Mouse (Mus musculus) liver, embryonic 14.5 days (tissue): ENCODE measurements around the gene Ap3b1. TPM values are rescaled to one million over a fixed set of nuclear protein-coding genes. Genes with fewer than 3 reads are reported as not detected.

Experiments
- ATAC-seq: fragments of 200-750 bp; cut with Nextera tagmentation; 2 replicates; pipeline ENCODE4 v1.8.0; 2017; ENCODE audit warnings: moderate number of reproducible peaks, mild to moderate bottlenecking, moderate library complexity; ENCODE audit not compliant: insufficient read depth
- DNase-seq, 3 experiments: peaks; one replicate each; pipeline ENCODE4 v3.0.0-alpha.2; 2012 to 2013; ENCODE audit warnings: low read depth in 3 of 3, low spot score in 3 of 3
- H3K27ac ChIP-seq: fragments of 300-500 bp; sonication (generic); 2 replicates; pipeline ENCODE4 v1.5.1; 2014; ENCODE audit warnings: moderate library complexity, mild to moderate bottlenecking, control low read depth, inconsistent platforms
- H3K27me3 ChIP-seq: fragments of 300-500 bp; sonication (generic); 2 replicates; pipeline ENCODE4 v1.6.1; 2014; ENCODE audit warnings: mild to moderate bottlenecking, low read length, moderate library complexity; ENCODE audit not compliant: control insufficient read depth, insufficient read depth
- H3K36me3 ChIP-seq: fragments of 300-500 bp; sonication (generic); replicated peaks from 2 replicates; pipeline ENCODE4 v1.6.1; 2014; ENCODE audit warnings: low read depth; ENCODE audit not compliant: control insufficient read depth, insufficient read depth
- H3K4me1 ChIP-seq, 2 experiments: fragments of 200-500 bp in 1 of 2; fragments of 300-500 bp in 1 of 2; sonication (generic) in 1 of 2; replicated peaks; 2 replicates each; pipeline ENCODE4 v1.6.1; 2012 to 2014; ENCODE audit warnings: antibody characterized with exemption in 1 of 2, inconsistent platforms in 1 of 2, low read length in 1 of 2; ENCODE audit not compliant: control insufficient read depth in 2 of 2, insufficient read depth in 2 of 2
- H3K4me2 ChIP-seq: fragments of 300-500 bp; sonication (generic); 2 replicates; pipeline ENCODE4 v1.6.1; 2014; ENCODE audit warnings: low read depth, mild to moderate bottlenecking, control low read depth, moderate library complexity
- H3K4me3 ChIP-seq, 2 experiments: fragments of 200-500 bp in 1 of 2; fragments of 300-500 bp in 1 of 2; sonication (generic) in 1 of 2; 2 replicates each; pipeline ENCODE4 v1.5.1; 2012 to 2014; ENCODE audit warnings: low read depth in 2 of 2, low read length in 2 of 2, mild to moderate bottlenecking in 2 of 2, control low read depth in 1 of 2, inconsistent platforms in 1 of 2, moderate library complexity in 1 of 2; ENCODE audit not compliant: insufficient read depth in 1 of 2
- H3K9ac ChIP-seq: fragments of 300-500 bp; sonication (generic); replicated peaks from 2 replicates; pipeline ENCODE4 v1.6.1; 2014; ENCODE audit warnings: mild to moderate bottlenecking, control low read depth, moderate library complexity
- H3K9me3 ChIP-seq: fragments of 300-500 bp; sonication (generic); 2 replicates; pipeline ENCODE4 v1.6.1; 2016; ENCODE audit warnings: low read length, mixed read lengths; ENCODE audit not compliant: control insufficient read depth
- CTCF ChIP-seq: IDR thresholded peaks from 2 replicates; pipeline ENCODE4 v1.5.1; 2016; ENCODE audit warnings: antibody characterized with exemption, low read depth, control low read depth
- EP300 ChIP-seq: IDR thresholded peaks from 2 replicates; pipeline ENCODE4 v1.6.1; 2016; ENCODE audit warnings: antibody characterized with exemption, low read depth
- WGBS: fragments of 180-500 bp; shearing (Covaris S2); extraction: QIAGEN DNeasy Blood & Tissue Kit; methylation state at CpG from one replicate; pipeline ENCODE4 v1.1.7; 2014; ENCODE audit not compliant: insufficient replicate concordance; 5-methylcytosine and 5-hydroxymethylcytosine counted together
- polyA plus RNA-seq, 2 experiments: library from polyadenylated mRNA; depleted of rRNA in 1 of 2; stranded (reverse) in 1 of 2; unstranded in 1 of 2; fragments of >200 nt; fragmentation: Nextera tagmentation in 1 of 2; extraction: Ambion mirVana in 1 of 2; gene quantifications; 2 replicates each; pipeline versions ENCODE4 v1.2.1 to v1.2.3; 2012 to 2014

Ap3b1 gene
- polyA plus RNA-seq, 2 experiments, result 16.1 to 16.8 TPM

DNA sequence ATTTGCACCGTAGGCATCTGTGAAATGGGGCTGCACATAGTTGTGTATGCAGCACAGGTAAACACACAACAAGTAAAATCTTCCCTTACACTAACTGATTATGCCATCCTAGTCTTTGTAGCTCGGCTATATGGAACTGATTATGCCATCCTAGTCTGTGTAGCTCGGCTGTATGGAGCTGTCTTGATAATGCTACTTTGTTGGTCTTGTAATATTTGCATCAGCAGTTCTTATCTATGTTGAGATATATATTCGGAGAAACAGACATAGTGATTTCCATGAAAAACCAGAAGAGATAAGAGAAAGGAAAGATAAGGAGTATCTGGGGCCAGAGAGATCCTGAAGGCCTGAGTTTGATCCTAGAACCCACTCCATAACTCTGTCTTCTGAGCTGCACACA, 178.6 kb downstream of the Ap3b1 start:
- H3K36me3 ChIP-seq, result no peaks in the 10 kb centered on the region
- no peak overlapping the region for H3K9ac ChIP-seq
- ATAC-seq (peak; percentile 57; the same call in 1 of the 2 replicates), DNase-seq (no peak)
- no peak overlapping the region for H3K4me3 ChIP-seq
- H3K4me2 ChIP-seq, result no peak overlapping the region
- peaks cover 0 to 5% of the 10 kb centered on the region in 2 experiments; a peak in 3 of 4 replicates for H3K4me1 ChIP-seq
- H3K9me3 ChIP-seq, result no peaks in the 10 kb centered on the region
- H3K27me3 ChIP-seq, result no peaks in the 10 kb centered on the region
- no peak overlapping the region for H3K27ac ChIP-seq
- 27% methylated on average over 4 of the region's 4 CpGs for WGBS
- no peak for TF ChIP-seq EP300
- no peak for TF ChIP-seq CTCF

DNA sequence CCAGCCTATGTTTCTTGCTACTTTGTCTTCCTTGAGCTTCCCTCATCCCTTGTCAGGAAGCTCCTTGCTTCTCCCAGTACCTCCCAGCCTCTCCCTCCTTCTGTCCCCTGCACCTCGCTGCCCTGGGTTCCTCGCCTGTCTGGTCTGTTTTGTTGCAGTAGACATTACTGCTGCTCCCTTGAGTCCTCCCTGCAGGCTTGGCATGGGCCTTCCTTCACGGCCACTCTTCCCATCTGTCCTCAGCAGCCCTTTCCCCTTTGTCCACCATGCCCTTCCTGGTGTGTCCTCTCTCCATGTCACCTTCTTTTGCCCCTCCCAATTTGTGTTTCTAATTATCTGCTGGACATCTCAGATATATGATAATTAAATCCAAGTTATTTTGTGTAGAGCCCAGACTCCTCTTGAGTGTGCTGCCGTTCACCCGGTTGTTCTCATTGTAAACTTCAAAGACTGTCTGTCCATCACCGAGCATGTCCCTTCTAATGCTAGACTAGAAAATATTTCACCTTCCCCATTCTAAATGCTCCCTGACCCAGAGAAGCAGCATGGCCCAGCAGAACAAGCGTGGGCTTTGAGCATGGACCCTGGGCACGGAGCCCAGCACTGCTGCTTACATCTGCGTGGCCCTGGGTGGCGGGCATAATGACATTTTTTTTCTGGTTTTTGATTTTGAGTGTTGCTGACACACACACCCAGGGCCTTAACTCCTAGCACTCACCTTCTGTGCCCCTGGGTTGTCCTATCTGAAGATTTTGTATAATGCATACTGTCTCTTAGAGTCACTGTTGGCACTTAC, 181.3 kb downstream of the Ap3b1 start:
- Histone ChIP-seq H3K9me3 (no peaks in the 10 kb centered on the region), H3K9ac (no peak overlapping the region), H3K4me3 (no peak overlapping the region), H3K4me2 (no peak overlapping the region), H3K4me1 (peaks cover 0 to 5% of the 10 kb centered on the region in 2 experiments; a peak in 3 of 4 replicates), H3K27me3 (no peaks in the 10 kb centered on the region), H3K36me3 (no peaks in the 10 kb centered on the region), H3K27ac (no peak overlapping the region)
- 78% methylated on average over 10 of the region's 10 CpGs for WGBS
- DNase-seq (no peak), ATAC-seq (no peak)
- TF ChIP-seq EP300, result no peak
- TF ChIP-seq CTCF, result no peak

DNA sequence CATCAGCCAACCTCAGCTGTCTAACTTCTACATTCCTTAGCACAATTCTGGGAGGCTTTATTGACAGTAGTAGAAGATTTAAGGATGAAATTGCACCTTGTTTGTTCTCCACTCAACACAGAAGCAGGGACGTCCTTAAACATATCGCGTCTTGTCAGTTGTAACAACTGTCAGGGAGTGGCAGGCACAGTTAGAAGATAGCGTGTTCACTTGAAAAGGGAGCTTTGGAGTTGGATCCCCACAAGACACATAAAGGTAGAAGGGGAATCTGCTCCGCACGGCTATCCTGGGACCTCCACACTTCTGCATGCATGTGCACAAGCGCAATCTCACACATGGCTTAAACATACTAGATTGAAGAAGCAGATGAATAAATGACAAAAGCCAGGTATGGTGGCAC, 183.3 kb downstream of the Ap3b1 start:
- no peak for TF ChIP-seq EP300
- no peak for TF ChIP-seq CTCF
- Histone ChIP-seq H3K4me3 (no peak overlapping the region), H3K27ac (no peak overlapping the region), H3K9ac (no peak overlapping the region), H3K27me3 (no peaks in the 10 kb centered on the region), H3K4me2 (no peak overlapping the region), H3K36me3 (no peaks in the 10 kb centered on the region), H3K9me3 (no peaks in the 10 kb centered on the region), H3K4me1 (peaks cover 0 to 2% of the 10 kb centered on the region in 2 experiments; a peak in 3 of 4 replicates)
- 63% methylated on average over 7 of the region's 7 CpGs for whole genome bisulfite sequencing
- DNase-seq (no peak), ATAC-seq (no peak)

DNA sequence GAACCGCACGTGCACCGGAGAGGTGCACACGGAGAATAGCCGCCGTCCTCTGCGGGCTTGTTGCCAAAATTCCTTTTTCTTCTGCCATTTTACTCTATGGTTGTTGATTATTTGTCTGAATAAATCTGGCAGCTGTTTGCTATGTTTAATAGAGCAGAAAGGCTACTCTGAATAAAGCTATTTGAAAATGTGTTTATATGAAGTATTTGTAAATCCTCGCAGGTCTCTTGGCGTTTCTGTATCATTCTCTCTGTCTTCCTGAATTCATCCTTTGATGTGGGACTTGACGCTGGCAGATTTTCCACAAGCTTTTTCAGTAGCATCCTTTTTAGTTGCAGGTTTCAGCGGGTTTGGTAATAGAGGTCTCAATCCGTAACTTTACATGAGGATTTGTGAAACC, 185.5 kb downstream of the Ap3b1 start:
- peaks cover 3% of the 10 kb centered on the region; the same call in 1 of the 2 replicates for H3K36me3 ChIP-seq
- H3K4me3 ChIP-seq, result no peak overlapping the region
- no peaks in the 10 kb centered on the region for H3K27me3 ChIP-seq
- no peaks in the 10 kb centered on the region; a peak in 2 of 4 replicates for H3K4me1 ChIP-seq
- DNase-seq, result no peak
- no peak for TF ChIP-seq CTCF
- no peak for TF ChIP-seq EP300
- no peak overlapping the region for H3K4me2 ChIP-seq
- 90% methylated on average over 12 of the region's 12 CpGs for WGBS
- H3K9ac ChIP-seq, result no peak overlapping the region
- no peak for ATAC-seq
- no peaks in the 10 kb centered on the region for H3K9me3 ChIP-seq
- H3K27ac ChIP-seq, result no peak overlapping the region

DNA sequence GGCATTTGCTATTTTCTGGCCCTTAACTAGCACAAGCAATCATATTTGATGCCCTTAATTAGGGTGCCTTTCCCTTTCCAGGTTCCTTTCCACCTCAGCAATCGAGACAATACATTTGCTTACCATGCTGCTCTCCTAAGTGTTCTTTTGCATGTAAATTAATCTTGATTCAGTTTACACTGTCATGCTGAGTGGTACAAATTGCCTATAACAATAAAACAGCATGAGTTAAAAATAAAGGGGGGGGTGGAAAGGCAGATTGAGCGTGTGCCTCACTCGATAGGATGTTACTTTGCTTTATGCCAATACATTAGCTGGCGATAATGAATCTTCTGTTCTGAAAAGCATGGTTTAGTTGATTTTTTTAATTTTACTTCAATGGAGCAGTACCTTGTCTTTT, 187.0 kb downstream of the Ap3b1 start:
- no peak overlapping the region for H3K9ac ChIP-seq
- H3K27ac ChIP-seq, result no peak overlapping the region
- WGBS, result 71% methylated on average over 4 of the region's 4 CpGs
- H3K27me3 ChIP-seq, result no peaks in the 10 kb centered on the region
- ATAC-seq (no peak), DNase-seq (no peak)
- H3K4me1 ChIP-seq, result no peaks in the 10 kb centered on the region; a peak in 2 of 4 replicates
- no peak for TF ChIP-seq CTCF
- no peak overlapping the region for H3K4me2 ChIP-seq
- no peak overlapping the region for H3K4me3 ChIP-seq
- no peaks in the 10 kb centered on the region for H3K9me3 ChIP-seq
- peaks cover 3% of the 10 kb centered on the region; the same call in 1 of the 2 replicates for H3K36me3 ChIP-seq
